Mouse (Mus musculus): ENCODE measurements around the gene Caskin2.

DNA sequence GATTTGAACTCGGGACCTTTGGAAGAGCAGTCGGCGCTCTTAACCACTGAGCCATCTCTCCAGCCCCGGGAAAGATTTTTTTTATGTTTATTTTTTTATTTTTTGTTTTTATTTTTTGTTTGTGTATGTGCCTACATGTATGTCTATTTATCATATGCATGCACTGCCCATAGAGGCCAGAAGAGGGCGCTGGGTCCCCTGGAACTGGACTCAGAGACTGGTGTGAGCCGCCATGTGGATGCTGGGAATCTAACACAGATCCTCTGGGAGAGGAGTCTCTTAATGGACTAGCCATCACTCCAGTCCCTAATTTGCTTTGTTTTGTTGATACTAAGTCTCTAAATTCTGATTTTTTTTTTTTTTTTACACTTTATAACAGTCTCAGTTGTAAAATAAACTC is 27.6 kb upstream of the Caskin2 start:
- peak; percentile 50 for TF ChIP-seq CTCF (IDR thresholded peaks at IDR 0.05; ENCODE audit: low read depth, low read length)
- no peak for TF ChIP-seq POLR2A (IDR thresholded peaks at IDR 0.05; ENCODE audit: extremely low read depth, insufficient read depth, low read length)

All from liver, adult 2 months (tissue).